Mouse (Mus musculus) stomach, embryonic 15.5 days (tissue): Measurements from ENCODE around the gene 2810021J22Rik. TPM values are rescaled to one million over a fixed set of nuclear protein-coding genes. Genes with fewer than 3 reads are reported as not detected.
"Not testable (repeated sequence)": the region's sequence is repeated elsewhere in the genome, so short reads cannot be mapped to it uniquely, and the experiment has no call there.

Experiments
- ATAC-seq: fragments of 200-750 bp; cut with Nextera tagmentation; 2 replicates; pipeline ENCODE4 v1.8.0; 2017; ENCODE audit warnings: low read depth, moderate number of reproducible peaks, moderate TSS enrichment; ENCODE audit not compliant: insufficient read depth, low FRiP score
- H3K27ac ChIP-seq: fragments of 300-500 bp; sonication (generic); 2 replicates; pipeline ENCODE4 v1.5.1; 2015; ENCODE audit warnings: mild to moderate bottlenecking, inconsistent platforms
- H3K27me3 ChIP-seq: fragments of 300-500 bp; sonication (generic); replicated peaks from 2 replicates; pipeline ENCODE4 v1.6.1; 2015; ENCODE audit warnings: inconsistent platforms
- H3K36me3 ChIP-seq: fragments of 300-500 bp; sonication (generic); 2 replicates; pipeline ENCODE4 v1.6.1; 2015; ENCODE audit warnings: inconsistent platforms
- H3K4me1 ChIP-seq: fragments of 300-500 bp; sonication (generic); 2 replicates; pipeline ENCODE4 v1.6.1; 2015; ENCODE audit warnings: inconsistent platforms
- H3K4me2 ChIP-seq: fragments of 300-500 bp; sonication (generic); 2 replicates; pipeline ENCODE4 v1.6.1; 2015; ENCODE audit warnings: mild to moderate bottlenecking, inconsistent platforms
- H3K4me3 ChIP-seq: fragments of 300-500 bp; sonication (generic); replicated peaks from 2 replicates; pipeline ENCODE4 v1.5.1; 2015; ENCODE audit warnings: inconsistent platforms
- H3K9ac ChIP-seq: fragments of 300-500 bp; sonication (generic); 2 replicates; pipeline ENCODE4 v1.6.1; 2015; ENCODE audit warnings: inconsistent platforms
- H3K9me3 ChIP-seq: fragments of 300-500 bp; sonication (generic); 2 replicates; pipeline ENCODE4 v1.6.1; 2016; ENCODE audit warnings: inconsistent platforms
- WGBS: fragments of 180-500 bp; shearing (Covaris S2); methylation state at CpG from one replicate; pipeline ENCODE4 v1.1.7; 2015; 5-methylcytosine and 5-hydroxymethylcytosine counted together
- polyA plus RNA-seq: library from polyadenylated mRNA; unstranded; fragments of >200 nt; fragmentation: Nextera tagmentation; extraction: Ambion mirVana; gene quantifications from 2 replicates; pipeline ENCODE4 v1.2.1, GENCODE M21; 2015

2810021J22Rik gene
- 6.7 and 6.8 TPM in 2 replicates for polyA plus RNA-seq

DNA sequence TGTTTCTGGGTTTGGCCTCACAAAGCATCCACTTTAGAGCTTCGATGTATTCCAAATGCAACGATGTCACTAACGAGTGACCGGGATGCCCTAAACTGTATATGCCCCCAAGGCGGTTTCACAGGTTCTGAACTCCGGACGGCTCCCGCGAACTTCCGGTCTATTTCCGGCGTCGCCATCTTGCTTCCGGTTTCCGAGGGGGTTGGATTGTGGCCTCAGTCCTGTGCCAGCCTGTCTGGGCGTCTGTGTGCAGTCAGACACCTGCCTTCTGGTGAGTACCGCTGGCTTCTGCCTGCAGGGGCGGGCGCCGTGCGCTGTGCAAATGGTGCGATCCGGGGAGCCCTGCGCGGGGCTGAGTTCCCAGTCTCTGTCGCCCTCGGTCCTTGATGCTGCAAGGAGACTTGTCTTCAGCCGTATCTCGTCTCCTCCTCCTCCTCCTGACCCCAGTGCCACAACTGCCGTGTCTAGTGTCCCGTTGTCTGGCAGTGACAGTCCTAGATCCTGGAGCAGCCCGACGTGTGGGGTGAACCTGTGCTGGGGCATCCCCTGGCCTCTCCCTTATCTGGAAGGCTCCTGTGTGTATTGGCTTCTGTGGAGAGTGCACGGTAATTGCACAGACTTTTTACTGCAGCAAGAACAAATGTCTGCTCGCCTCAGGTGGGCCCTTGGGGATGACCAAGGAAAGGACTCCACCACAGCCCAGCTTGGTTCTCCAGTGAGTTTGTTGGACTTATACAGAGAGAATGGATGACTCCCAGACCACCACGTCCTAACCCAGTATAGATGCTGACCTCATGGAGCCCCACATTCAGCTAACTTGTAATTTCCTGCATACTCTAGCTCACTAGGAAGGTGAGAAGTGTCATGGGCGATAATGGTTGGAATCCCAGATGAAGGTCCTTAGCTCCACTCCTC, at the start of gene 2810021J22Rik:
Gene 2810021J22Rik, plus strand, starts transcription at position 178 of the 915 bp plus-strand sequence.
- WGBS = 3% methylated on average over 37 of the region's 37 CpGs
- peak within 1 kb of the TSS; percentile 80 for H3K4me3 ChIP-seq
- peak within 1 kb of the TSS; percentile 50 for H3K9ac ChIP-seq
- H3K4me2 ChIP-seq = peak within 1 kb of the TSS; percentile 75
- H3K27ac ChIP-seq = peak within 1 kb of the TSS; percentile 89
- H3K36me3 ChIP-seq = 0 out of 2 replicates have a peak, but pooled peaks cover 6% of the 10 kb centered on the region
- peaks cover 8% of the 10 kb centered on the region; the same call in 1 of the 2 replicates for H3K4me1 ChIP-seq
- ATAC-seq = peak; percentile 92
- no peaks in the 10 kb centered on the region for H3K9me3 ChIP-seq
- H3K27me3 ChIP-seq = no peaks in the 10 kb centered on the region

DNA sequence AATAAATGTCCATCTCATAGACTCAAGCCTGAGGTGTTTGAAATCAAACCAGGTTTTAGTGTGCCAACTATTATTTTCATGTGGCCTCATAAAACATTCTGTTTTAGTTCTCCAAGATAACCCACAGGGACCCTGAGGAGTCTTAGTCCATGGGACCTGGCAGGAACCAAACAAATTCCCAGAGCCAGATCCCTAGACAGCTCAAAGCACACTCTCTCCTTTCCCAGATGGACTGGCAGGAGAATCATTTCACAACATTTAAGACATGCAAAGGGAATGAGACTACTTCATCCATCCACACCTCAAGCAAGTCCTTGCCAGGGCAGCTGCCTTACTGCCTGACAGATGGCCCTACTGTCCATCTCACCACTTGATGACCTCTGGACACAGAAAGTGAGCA, 38.1 kb upstream of the 2810021J22Rik start, which contains the start of gene Olfr312:
Gene Olfr312, plus strand, starts transcription at position 301 of the 400 bp plus-strand sequence.
- not testable (repeated sequence) for H3K27ac ChIP-seq, H3K9ac ChIP-seq, H3K36me3 ChIP-seq, H3K27me3 ChIP-seq, H3K4me1 ChIP-seq, H3K4me3 ChIP-seq, H3K4me2 ChIP-seq, H3K9me3 ChIP-seq, ATAC-seq

DNA sequence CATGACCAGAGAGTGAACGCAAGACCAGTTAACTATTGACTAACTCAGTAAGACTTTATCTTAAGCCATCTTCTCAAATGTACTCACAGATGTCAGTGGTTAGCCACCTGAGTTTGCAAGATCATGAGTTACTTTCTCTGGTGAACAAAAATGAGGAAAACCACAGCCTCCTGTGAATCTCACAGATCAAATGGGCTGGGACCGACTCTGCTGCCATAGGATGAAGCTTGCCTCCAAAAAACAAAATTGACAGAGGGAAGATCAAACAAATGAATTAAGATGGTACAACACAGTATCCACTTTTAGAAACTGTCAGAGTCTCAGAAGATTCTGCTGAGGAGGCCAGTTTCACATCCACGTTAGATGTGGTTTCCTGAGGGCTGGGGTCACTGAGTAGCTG, 37.3 kb upstream of the 2810021J22Rik start:
- 75% methylated on average over 3 of the region's 3 CpGs for WGBS
- Histone ChIP-seq H3K27ac (no peak overlapping the region), H3K9me3 (no peaks in the 10 kb centered on the region), H3K27me3 (no peaks in the 10 kb centered on the region), H3K4me1 (no peaks in the 10 kb centered on the region), H3K9ac (no peak overlapping the region), H3K4me2 (no peak overlapping the region), H3K36me3 (no peaks in the 10 kb centered on the region), H3K4me3 (no peak overlapping the region)
- ATAC-seq = no peak

DNA sequence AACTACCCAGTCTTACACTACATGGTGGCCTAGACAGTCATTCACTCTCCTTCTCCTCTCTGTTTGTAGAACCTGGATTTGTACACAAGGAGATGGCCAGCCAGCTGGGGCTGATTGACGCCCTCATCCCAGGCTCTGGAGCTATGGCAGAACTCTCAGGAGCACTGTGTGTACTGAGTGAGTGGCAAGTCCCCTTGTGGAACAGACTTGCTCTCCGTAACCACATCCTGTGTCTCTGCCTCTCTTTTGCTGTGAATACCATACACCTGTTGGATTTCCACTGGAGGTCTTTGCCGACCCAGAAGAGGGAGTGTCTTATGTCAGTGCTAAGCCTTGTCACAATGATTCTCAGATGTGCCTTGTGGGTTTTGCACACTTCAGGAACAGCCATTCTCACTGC, 34.5 kb upstream of the 2810021J22Rik start:
- H3K4me3 ChIP-seq, H3K4me2 ChIP-seq, H3K4me1 ChIP-seq, H3K27ac ChIP-seq, H3K36me3 ChIP-seq, H3K27me3 ChIP-seq, H3K9me3 ChIP-seq, ATAC-seq, H3K9ac ChIP-seq: not testable (repeated sequence)
- 59% methylated on average over 3 of the region's 3 CpGs for WGBS

DNA sequence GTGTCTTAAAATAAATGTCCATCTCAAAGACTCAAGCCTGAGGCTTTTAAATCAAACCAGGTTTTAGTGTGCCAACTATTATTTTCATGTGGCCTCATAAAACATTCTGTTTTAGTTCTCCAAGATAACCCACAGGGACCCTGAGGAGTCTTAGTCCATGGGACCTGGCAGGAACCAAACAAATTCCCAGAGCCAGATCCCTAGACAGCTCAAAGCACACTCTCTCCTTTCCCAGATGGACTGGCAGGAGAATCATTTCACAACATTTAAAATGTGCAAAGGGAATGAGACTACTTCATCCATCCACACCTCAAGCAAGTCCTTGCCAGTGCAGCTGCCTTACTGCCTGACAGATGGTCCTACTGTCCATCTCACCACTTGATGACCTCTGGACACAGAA, 28.1 kb upstream of the 2810021J22Rik start, which contains the start of gene Olfr311:
Gene Olfr311, plus strand, starts transcription at position 301 of the 400 bp plus-strand sequence.
- ATAC-seq, H3K27me3 ChIP-seq, H3K9me3 ChIP-seq, H3K9ac ChIP-seq, H3K27ac ChIP-seq, H3K36me3 ChIP-seq, H3K4me1 ChIP-seq, H3K4me2 ChIP-seq, H3K4me3 ChIP-seq: not testable (repeated sequence)

DNA sequence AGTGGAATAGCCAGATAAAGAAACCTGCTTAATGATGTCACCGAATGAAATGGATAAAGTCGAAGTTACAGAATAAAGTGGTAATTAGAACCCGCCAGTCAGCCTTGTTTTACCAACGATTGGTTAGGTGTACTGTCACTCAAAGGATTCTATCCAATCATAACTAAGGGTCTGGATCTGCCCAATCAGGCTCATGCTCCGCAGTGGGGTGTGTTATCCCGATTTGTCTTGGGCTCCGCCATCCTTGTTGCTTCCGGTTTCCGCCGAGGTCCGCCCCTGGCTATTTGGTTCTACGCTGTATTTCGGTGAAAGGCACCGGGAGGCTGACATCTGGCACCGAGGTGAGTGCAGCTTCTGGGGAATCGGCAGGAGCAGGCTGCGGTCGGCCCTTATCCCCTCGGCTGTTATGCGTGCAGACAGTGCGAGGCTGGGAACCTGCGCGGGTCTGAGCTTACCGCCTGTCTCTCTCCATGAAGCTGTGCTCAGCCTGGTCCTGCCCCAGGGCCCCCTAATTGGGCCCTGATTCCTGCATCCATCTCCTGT, 20.0 kb upstream of the 2810021J22Rik start, which contains the start of gene Gm12258:
Gene Gm12258, plus strand, starts transcription at position 240 of the 543 bp plus-strand sequence.
- peak within 1 kb of the TSS; percentile 83 for H3K9ac ChIP-seq
- peaks cover 12% of the 10 kb centered on the region; the same call in 1 of the 2 replicates for H3K36me3 ChIP-seq
- H3K4me1 ChIP-seq = peaks cover 5% of the 10 kb centered on the region; the same call in 1 of the 2 replicates
- no peaks in the 10 kb centered on the region for H3K27me3 ChIP-seq
- WGBS = 0% methylated on average over 24 of the region's 24 CpGs
- H3K27ac ChIP-seq = peak within 1 kb of the TSS; percentile 69; the same call in 1 of the 2 replicates
- peak within 1 kb of the TSS; percentile 83 for H3K4me3 ChIP-seq
- H3K4me2 ChIP-seq = peak within 1 kb of the TSS; percentile 69
- peak; percentile 99 for ATAC-seq
- H3K9me3 ChIP-seq = no peaks in the 10 kb centered on the region

DNA sequence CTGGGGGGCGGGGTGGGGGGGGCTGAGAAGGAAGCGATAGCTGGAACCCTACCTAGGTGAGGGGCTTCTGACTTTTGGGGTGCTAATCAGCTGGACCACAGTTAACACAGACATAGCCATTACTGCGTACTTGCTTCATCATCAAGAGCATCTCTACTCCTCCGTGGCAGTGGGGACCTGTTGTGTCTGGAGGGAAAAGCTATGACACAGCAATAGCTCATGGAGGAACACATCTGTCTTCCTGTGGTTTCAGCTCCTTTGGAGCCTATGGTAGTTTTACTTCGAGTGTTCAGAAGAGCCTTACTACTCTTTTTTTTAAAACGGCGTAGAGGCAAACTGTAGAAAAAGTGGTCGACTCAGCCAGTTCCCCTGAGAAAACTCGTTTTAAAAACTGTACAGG, 19.4 kb upstream of the 2810021J22Rik start:
- Histone ChIP-seq H3K36me3 (peaks cover 12% of the 10 kb centered on the region; the same call in 1 of the 2 replicates), H3K4me3 (peak overlapping the region; percentile 83), H3K4me1 (peaks cover 5% of the 10 kb centered on the region; the same call in 1 of the 2 replicates), H3K27me3 (no peaks in the 10 kb centered on the region), H3K9me3 (no peaks in the 10 kb centered on the region), H3K27ac (no peak overlapping the region), H3K4me2 (peak overlapping the region; percentile 69), H3K9ac (peak overlapping the region; percentile 83)
- WGBS = 40% methylated on average over 9 of the region's 9 CpGs
- no peak for ATAC-seq

DNA sequence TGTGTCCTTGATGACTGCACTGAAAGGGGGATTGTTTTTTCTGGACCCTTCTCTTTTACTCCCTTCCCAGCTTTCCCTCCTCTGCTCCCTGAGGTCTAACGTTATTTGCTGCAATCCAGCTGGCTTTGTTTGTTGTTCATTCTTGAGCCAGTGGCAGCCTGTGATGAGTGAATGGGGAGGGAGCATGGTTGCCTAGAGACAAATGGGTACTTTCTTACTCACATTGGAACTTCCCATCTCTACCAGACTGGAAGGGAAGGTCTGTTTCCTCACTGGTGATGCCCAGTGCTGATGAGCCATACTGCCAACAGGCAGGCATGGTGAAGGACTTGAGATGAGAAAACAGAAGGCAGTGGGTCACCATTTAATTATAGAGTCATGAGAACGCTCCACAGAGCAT, 17.3 kb upstream of the 2810021J22Rik start:
- H3K4me2 ChIP-seq = no peak overlapping the region
- no peaks in the 10 kb centered on the region for H3K27me3 ChIP-seq
- H3K36me3 ChIP-seq = peaks cover 12% of the 10 kb centered on the region; the same call in 1 of the 2 replicates
- H3K9me3 ChIP-seq = no peaks in the 10 kb centered on the region
- no peak overlapping the region for H3K4me3 ChIP-seq
- WGBS = 70% methylated on average over 2 of the region's 2 CpGs
- H3K27ac ChIP-seq = no peak overlapping the region
- peaks cover 5% of the 10 kb centered on the region; the same call in 1 of the 2 replicates for H3K4me1 ChIP-seq
- no peak for ATAC-seq
- no peak overlapping the region for H3K9ac ChIP-seq

DNA sequence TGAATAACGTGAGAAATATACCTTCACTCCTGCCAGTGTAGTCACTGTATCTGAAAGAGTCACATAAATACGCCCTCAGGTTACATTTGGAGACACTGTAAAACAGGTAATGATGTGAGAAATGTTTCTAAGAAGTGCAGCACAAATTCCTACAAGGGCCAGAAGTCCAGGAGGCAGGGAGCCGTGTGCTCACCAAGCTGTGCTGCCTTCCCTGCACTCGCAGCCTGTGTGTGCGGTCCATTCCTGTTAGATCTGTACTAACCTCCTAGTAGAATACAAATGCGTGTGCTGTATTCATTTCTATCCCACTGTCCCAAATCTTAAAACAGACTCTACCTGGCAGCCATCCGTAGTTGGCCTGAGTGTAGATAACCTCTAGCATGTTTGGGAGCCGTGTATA, 6.3 kb upstream of the 2810021J22Rik start:
- no peak overlapping the region for H3K4me2 ChIP-seq
- H3K27ac ChIP-seq = no peak overlapping the region
- no peaks in the 10 kb centered on the region for H3K27me3 ChIP-seq
- H3K36me3 ChIP-seq = peaks cover 48% of the 10 kb centered on the region
- WGBS = 92% methylated on average over 8 of the region's 8 CpGs
- no peak overlapping the region for H3K9ac ChIP-seq
- no peak for ATAC-seq
- H3K9me3 ChIP-seq = peaks cover 11% of the 10 kb centered on the region
- H3K4me3 ChIP-seq = no peak overlapping the region
- H3K4me1 ChIP-seq = no peaks in the 10 kb centered on the region

DNA sequence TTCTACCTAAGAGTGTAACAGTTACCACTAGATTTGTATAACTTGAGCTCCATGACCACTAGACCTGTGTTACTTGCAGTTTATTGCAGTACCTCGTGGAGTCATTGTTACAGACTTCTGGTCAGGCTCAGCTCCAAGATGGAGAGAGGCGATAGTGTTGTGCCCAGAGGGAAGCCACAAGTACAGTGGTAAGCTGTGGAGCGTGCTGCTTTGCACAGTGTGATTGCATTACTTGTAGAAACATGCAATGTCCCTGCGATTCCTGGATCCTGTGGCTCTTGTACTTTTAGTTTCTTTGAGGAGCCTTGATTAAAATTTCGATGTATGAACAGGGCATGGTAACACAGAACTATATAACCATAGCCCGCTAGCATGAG, 926 bp downstream of the 2810021J22Rik start:
- no peak for ATAC-seq
- Histone ChIP-seq H3K4me2 (peak overlapping the region; percentile 75), H3K27ac (no peak overlapping the region), H3K27me3 (no peaks in the 10 kb centered on the region), H3K4me3 (peak overlapping the region; percentile 80), H3K36me3 (0 out of 2 replicates have a peak, but pooled peaks cover 6% of the 10 kb centered on the region), H3K9me3 (no peaks in the 10 kb centered on the region), H3K4me1 (peaks cover 8% of the 10 kb centered on the region; the same call in 1 of the 2 replicates), H3K9ac (no peak overlapping the region)
- WGBS = 77% methylated on average over 6 of the region's 6 CpGs

DNA sequence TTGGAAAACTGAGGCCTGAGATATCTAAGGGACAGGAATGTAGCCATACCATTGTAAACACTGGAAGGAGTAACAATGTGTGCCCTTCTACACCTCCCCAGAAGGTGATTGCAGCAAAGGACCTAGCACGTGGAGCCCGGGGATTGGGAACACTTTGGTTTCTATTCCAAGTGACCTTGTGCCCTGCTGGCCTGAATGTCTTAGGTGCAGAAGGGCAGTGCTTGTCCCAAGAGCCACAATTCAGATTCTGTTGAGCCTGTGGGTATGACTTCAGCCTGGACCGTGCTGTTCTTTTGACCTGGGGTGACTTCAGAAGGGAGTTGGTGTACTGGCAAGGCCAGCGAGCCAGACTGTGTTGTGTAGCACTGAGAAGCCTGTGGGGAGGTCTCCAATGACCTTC, 3.9 kb downstream of the 2810021J22Rik start:
- no peak for ATAC-seq
- H3K4me3 ChIP-seq = no peak overlapping the region
- WGBS = 79% methylated on average over 4 of the region's 4 CpGs
- H3K36me3 ChIP-seq = 0 out of 2 replicates have a peak, but pooled peaks cover 6% of the 10 kb centered on the region
- no peak overlapping the region for H3K4me2 ChIP-seq
- no peaks in the 10 kb centered on the region for H3K9me3 ChIP-seq
- no peaks in the 10 kb centered on the region for H3K27me3 ChIP-seq
- no peak overlapping the region for H3K9ac ChIP-seq
- no peak overlapping the region for H3K27ac ChIP-seq
- H3K4me1 ChIP-seq = peaks cover 8% of the 10 kb centered on the region; the same call in 1 of the 2 replicates

DNA sequence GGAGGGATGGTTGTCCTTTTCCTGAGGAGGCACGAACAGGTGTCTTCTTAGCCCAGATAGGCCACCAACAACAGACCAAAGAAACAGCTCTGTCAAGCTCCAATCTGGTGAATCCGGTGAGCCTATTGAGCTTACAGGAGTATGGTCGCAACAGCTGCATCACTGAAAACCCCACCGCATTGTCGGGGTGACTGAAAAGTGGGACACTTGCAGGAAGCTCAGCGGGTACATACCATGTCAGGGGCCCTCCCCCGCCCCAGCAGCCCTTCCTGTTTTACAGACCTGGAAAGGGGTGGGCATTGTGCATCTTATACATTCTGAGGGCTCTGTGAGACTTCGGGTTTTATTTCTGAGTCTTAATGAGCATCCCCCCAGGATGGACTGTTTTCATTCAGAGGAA, 16.7 kb downstream of the 2810021J22Rik start:
- Histone ChIP-seq H3K27me3 (no peaks in the 10 kb centered on the region), H3K36me3 (peaks cover 24% of the 10 kb centered on the region; the same call in 1 of the 2 replicates), H3K4me3 (no peak overlapping the region), H3K27ac (no peak overlapping the region), H3K4me2 (no peak overlapping the region), H3K9me3 (no peaks in the 10 kb centered on the region), H3K4me1 (no peaks in the 10 kb centered on the region), H3K9ac (no peak overlapping the region)
- 84% methylated on average over 8 of the region's 8 CpGs for WGBS
- ATAC-seq = no peak
